Mouse (Mus musculus): ENCODE results near the gene Pdlim4. TPM values are rescaled to one million over a fixed set of nuclear protein-coding genes. Genes with fewer than 3 reads are reported as not detected.

The Pdlim4 gene
- polyA plus RNA-seq, 1 experiment = 8.7 TPM

DNA sequence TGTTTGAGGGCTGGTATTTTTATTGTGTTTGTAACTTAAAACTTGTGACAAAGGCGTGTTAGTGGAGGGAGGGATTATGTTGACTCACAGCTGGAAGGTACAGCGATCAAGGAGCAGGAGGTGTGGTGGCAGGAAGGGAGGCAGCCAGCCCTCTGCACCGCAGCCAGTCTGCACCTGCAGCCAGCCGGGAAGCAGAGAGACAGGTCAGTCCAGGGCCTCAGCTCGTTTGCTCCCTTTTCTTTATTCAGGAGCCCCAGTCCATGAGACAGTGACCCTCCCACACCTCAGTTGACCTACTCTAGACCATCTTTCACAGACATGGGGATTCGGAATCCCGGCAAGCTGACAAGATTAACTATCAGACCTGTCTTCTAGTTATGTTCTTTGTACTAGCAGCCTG is 11.6 kb upstream of the Pdlim4 start:
- Histone ChIP-seq H3K4me1 (ENCODE audit: control insufficient read depth, insufficient read depth, low read length) (no peaks in the 10 kb centered on the region), H3K27me3 (ENCODE audit: control insufficient read depth, insufficient read depth, low read length, poor library complexity, severe bottlenecking) (no peaks in the 10 kb centered on the region), H3K9me3 (replicated peaks; ENCODE audit: control insufficient read depth, insufficient read depth, low read length, poor library complexity, severe bottlenecking) (no peaks in the 10 kb centered on the region), H3K36me3 (ENCODE audit: control insufficient read depth, insufficient read depth, low read length, poor library complexity, severe bottlenecking) (no peaks in the 10 kb centered on the region), H3K4me3 (ENCODE audit: low read depth, low read length) (no peak overlapping the region), H3K9ac (ENCODE audit: low read depth, poor library complexity, severe bottlenecking) (no peak overlapping the region), H3K27ac (ENCODE audit: insufficient read depth, low read length) (no peak overlapping the region)
- TF ChIP-seq POLR2A (IDR thresholded peaks at IDR 0.05; ENCODE audit: insufficient read depth, low read length) (no peak), EP300 (IDR thresholded peaks at IDR 0.05; ENCODE audit: insufficient read depth, low read depth, low read length) (no peak), CTCF (IDR thresholded peaks at IDR 0.05; ENCODE audit: low read depth, low read length) (no peak)

DNA sequence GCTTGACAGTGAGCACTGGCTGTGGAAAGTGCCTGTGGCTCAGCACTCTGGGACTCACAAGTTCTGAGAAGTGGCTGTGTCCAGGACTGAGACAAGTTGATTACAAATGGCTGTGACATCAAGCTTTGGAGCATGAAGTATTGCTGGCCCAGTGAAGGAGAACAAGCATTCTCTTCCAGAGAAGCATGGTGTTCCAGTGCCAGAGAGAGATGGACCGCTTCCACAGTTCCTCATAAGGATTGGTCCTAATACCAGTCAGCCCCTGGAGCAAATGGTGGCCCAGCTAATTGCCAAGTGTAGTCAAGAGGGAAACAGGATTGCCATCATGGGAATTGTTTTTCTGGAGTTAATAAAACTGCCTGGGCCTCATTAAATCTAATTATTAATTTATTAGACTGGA is 7.3 kb upstream of the Pdlim4 start:
- Histone ChIP-seq H3K4me3 (ENCODE audit: low read depth, low read length) (no peak overlapping the region), H3K4me1 (ENCODE audit: control insufficient read depth, insufficient read depth, low read length) (peaks cover 6% of the 10 kb centered on the region), H3K27ac (ENCODE audit: insufficient read depth, low read length) (no peak overlapping the region), H3K9ac (ENCODE audit: low read depth, poor library complexity, severe bottlenecking) (no peak overlapping the region), H3K9me3 (replicated peaks; ENCODE audit: control insufficient read depth, insufficient read depth, low read length, poor library complexity, severe bottlenecking) (no peaks in the 10 kb centered on the region), H3K27me3 (ENCODE audit: control insufficient read depth, insufficient read depth, low read length, poor library complexity, severe bottlenecking) (no peaks in the 10 kb centered on the region), H3K36me3 (ENCODE audit: control insufficient read depth, insufficient read depth, low read length, poor library complexity, severe bottlenecking) (no peaks in the 10 kb centered on the region)
- no peak for TF ChIP-seq CTCF (IDR thresholded peaks at IDR 0.05; ENCODE audit: low read depth, low read length)
- no peak for TF ChIP-seq EP300 (IDR thresholded peaks at IDR 0.05; ENCODE audit: insufficient read depth, low read depth, low read length)
- TF ChIP-seq POLR2A (IDR thresholded peaks at IDR 0.05; ENCODE audit: insufficient read depth, low read length) = no peak

- Histone ChIP-seq H3K27me3 (ENCODE audit: control insufficient read depth, insufficient read depth, low read length, poor library complexity, severe bottlenecking) (no peaks in the 10 kb centered on the region), H3K27ac (ENCODE audit: insufficient read depth, low read length) (no peak overlapping the region), H3K4me1 (ENCODE audit: control insufficient read depth, insufficient read depth, low read length) (peaks cover 6% of the 10 kb centered on the region), H3K9ac (ENCODE audit: low read depth, poor library complexity, severe bottlenecking) (no peak overlapping the region), H3K36me3 (ENCODE audit: control insufficient read depth, insufficient read depth, low read length, poor library complexity, severe bottlenecking) (no peaks in the 10 kb centered on the region), H3K9me3 (replicated peaks; ENCODE audit: control insufficient read depth, insufficient read depth, low read length, poor library complexity, severe bottlenecking) (no peaks in the 10 kb centered on the region), H3K4me3 (ENCODE audit: low read depth, low read length) (no peak overlapping the region)
- TF ChIP-seq CTCF (IDR thresholded peaks at IDR 0.05; ENCODE audit: low read depth, low read length) (no peak), POLR2A (IDR thresholded peaks at IDR 0.05; ENCODE audit: insufficient read depth, low read length) (no peak)
These were observed 6.5 kb upstream of the Pdlim4 start for GRCm38 (mm10) chr11:54075353-54075752.

DNA sequence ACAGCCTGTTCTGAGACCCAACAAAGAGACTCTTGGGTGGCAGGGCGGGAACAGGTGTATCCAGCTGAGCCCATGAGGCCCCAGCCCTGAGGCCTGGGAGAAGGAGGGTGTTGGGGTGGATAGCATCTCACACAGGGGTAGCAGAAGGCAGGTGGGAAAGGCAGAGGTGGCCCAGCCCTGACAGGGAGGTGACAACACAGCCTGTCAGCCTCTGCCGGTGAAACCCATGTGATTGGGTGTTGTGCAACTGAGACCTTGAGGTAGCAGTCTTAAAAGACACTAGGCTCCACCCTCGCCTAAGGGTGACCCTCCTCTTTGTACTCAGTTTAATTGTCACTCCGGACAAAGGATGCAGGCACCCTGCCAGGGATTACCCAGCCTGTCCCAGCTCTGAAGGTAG is 4.5 kb upstream of the Pdlim4 start:
- no peaks in the 10 kb centered on the region for H3K27me3 ChIP-seq (ENCODE audit: control insufficient read depth, insufficient read depth, low read length, poor library complexity, severe bottlenecking)
- H3K4me1 ChIP-seq (ENCODE audit: control insufficient read depth, insufficient read depth, low read length) = peaks cover 6% of the 10 kb centered on the region
- H3K4me3 ChIP-seq (ENCODE audit: low read depth, low read length) = no peak overlapping the region
- no peaks in the 10 kb centered on the region for H3K9me3 ChIP-seq (replicated peaks; ENCODE audit: control insufficient read depth, insufficient read depth, low read length, poor library complexity, severe bottlenecking)
- H3K36me3 ChIP-seq (ENCODE audit: control insufficient read depth, insufficient read depth, low read length, poor library complexity, severe bottlenecking) = no peaks in the 10 kb centered on the region
- TF ChIP-seq POLR2A (IDR thresholded peaks at IDR 0.05; ENCODE audit: insufficient read depth, low read length) (no peak), EP300 (IDR thresholded peaks at IDR 0.05; ENCODE audit: insufficient read depth, low read depth, low read length) (peak; percentile 81)
- no peak overlapping the region for H3K9ac ChIP-seq (ENCODE audit: low read depth, poor library complexity, severe bottlenecking)
- H3K27ac ChIP-seq (ENCODE audit: insufficient read depth, low read length) = no peak overlapping the region

DNA sequence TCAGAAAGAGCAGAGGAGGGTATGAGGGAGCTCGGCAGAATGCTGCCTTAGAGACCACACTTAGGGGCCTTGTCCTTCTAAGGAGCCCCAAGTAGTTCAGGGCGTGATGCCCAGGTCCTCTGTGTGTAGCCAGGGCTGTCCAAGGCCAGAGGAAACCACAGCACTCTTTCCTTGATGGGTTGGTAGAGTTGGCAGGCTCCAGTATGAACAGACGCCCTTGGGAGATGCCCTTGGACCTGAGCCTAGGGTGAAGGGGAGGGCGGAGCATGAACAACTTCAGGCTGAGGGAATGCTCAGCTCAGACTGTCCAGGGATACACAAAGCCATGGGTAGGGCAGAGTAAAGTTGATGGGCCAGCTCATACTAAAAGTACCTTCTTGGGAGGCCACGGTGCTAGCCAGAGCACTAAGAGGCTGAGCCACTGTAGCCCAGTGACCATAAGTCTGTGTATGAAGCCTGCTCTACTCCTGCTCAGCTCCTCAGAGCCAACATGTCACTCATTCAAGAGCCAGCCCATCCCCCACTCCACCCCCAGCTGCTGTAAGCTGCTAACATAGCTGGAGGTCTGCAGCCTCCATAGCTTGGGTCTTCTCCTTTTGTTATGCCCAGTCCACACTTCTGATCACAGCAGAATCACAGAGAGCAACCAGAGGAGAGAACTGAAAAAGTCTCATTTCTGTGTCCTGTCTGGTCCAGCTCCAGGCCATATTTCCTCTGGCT is 3.1 kb upstream of the Pdlim4 start:
- no peak overlapping the region for H3K27ac ChIP-seq (ENCODE audit: insufficient read depth, low read length)
- TF ChIP-seq POLR2A (IDR thresholded peaks at IDR 0.05; ENCODE audit: insufficient read depth, low read length) = no peak
- H3K4me3 ChIP-seq (ENCODE audit: low read depth, low read length) = no peak overlapping the region
- H3K27me3 ChIP-seq (ENCODE audit: control insufficient read depth, insufficient read depth, low read length, poor library complexity, severe bottlenecking) = no peaks in the 10 kb centered on the region
- H3K4me1 ChIP-seq (ENCODE audit: control insufficient read depth, insufficient read depth, low read length) = peaks cover 6% of the 10 kb centered on the region
- no peak overlapping the region for H3K9ac ChIP-seq (ENCODE audit: low read depth, poor library complexity, severe bottlenecking)
- H3K36me3 ChIP-seq (ENCODE audit: control insufficient read depth, insufficient read depth, low read length, poor library complexity, severe bottlenecking) = no peaks in the 10 kb centered on the region
- no peaks in the 10 kb centered on the region for H3K9me3 ChIP-seq (replicated peaks; ENCODE audit: control insufficient read depth, insufficient read depth, low read length, poor library complexity, severe bottlenecking)

DNA sequence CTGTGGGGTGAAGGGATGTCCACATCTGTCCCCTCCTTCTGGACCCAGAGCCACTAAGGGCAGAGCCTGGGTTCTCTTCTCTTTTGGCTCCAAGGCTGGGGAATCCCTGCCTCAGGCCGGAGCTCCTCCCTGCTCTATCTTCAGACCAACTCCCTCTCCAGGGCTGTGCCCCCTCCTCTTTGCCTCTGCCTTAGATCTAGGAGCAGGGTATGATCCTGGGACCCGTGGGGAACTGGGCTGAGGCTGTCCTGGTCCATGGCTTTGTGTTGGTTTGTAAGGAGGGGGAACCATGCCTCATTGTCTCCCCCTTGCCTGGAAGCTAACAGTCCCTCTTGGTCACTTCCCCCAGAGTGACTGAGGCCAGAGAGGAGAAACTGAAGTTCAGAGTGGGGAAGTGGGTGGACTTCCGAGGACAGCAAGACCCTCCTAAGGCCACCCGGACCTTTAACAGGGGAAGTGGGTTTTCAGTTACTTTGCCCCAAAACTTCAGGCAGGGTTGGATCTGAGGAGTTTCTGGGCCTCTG is 756 bp downstream of the Pdlim4 start:
- TF ChIP-seq CTCF (IDR thresholded peaks at IDR 0.05; ENCODE audit: low read depth, low read length) = no peak
- TF ChIP-seq POLR2A (IDR thresholded peaks at IDR 0.05; ENCODE audit: insufficient read depth, low read length) = no peak
- no peak for TF ChIP-seq EP300 (IDR thresholded peaks at IDR 0.05; ENCODE audit: insufficient read depth, low read depth, low read length)
- Histone ChIP-seq H3K9ac (ENCODE audit: low read depth, poor library complexity, severe bottlenecking) (peak overlapping the region; percentile 37; the same call in 1 of the 2 replicates), H3K9me3 (replicated peaks; ENCODE audit: control insufficient read depth, insufficient read depth, low read length, poor library complexity, severe bottlenecking) (no peaks in the 10 kb centered on the region), H3K4me1 (ENCODE audit: control insufficient read depth, insufficient read depth, low read length) (peaks cover 6% of the 10 kb centered on the region), H3K36me3 (ENCODE audit: control insufficient read depth, insufficient read depth, low read length, poor library complexity, severe bottlenecking) (no peaks in the 10 kb centered on the region), H3K4me3 (ENCODE audit: low read depth, low read length) (peak overlapping the region; percentile 61), H3K27ac (ENCODE audit: insufficient read depth, low read length) (no peak overlapping the region), H3K27me3 (ENCODE audit: control insufficient read depth, insufficient read depth, low read length, poor library complexity, severe bottlenecking) (no peaks in the 10 kb centered on the region)

All from ES-Bruce4 (cell line).